Mouse (Mus musculus) liver, postnatal 0 days (tissue): ENCODE measurements around the gene Gm8765.

ENCODE experiments used
- CTCF ChIP-seq: sonication (generic); IDR thresholded peaks from 2 replicates; pipeline ENCODE4 v1.5.1; 2016; ENCODE audit warnings: antibody characterized with exemption, low read depth
- EP300 ChIP-seq: IDR thresholded peaks from 2 replicates; pipeline ENCODE4 v1.6.1; 2016; ENCODE audit warnings: antibody characterized with exemption, low read depth, mild to moderate bottlenecking

GRCm38 (mm10) chr13:50751732-50752131 is 53.6 kb downstream of the Gm8765 start:
- TF ChIP-seq CTCF (no peak), EP300 (no peak)
